Mouse (Mus musculus) lung, postnatal 0 days (tissue): ENCODE data around the gene Slc22a16.
A peak's percentile ranks its signal among the peaks of the same experiment; 100 is the strongest.

ENCODE experiments used
- CTCF ChIP-seq: IDR thresholded peaks from 2 replicates; pipeline ENCODE4 v1.5.1; 2016; ENCODE audit warnings: antibody characterized with exemption, mild to moderate bottlenecking
- EP300 ChIP-seq: IDR thresholded peaks from 2 replicates; pipeline ENCODE4 v1.6.1; 2016; ENCODE audit warnings: antibody characterized with exemption, mild to moderate bottlenecking, control low read depth

DNA sequence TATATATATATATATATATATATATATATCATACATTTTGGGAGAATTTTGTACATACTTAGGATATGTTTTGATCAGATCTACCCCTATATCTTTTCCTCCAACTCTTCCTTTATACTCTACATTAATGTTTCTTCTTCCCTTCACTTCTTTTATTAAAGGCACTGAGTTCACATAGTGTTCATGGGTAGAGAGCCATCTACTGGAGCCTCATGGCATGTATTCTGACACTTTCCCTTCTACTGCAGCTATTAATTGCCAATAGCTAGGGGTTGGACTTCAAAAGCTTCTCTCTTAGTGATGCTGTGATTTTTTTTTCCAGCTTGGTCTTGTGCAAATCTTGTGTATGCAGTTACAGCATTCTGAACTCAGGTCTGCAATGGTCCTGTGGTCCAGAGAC, 47.8 kb downstream of the Slc22a16 start:
- no peak for TF ChIP-seq EP300
- 0 out of 2 replicates have a peak, but pooled peaks have one; percentile 8 for TF ChIP-seq CTCF
